Mouse (Mus musculus): Measurements from ENCODE around the gene Ddx17.

GRCm38 (mm10) chr15:79507055-79507828, 39.3 kb downstream of the Ddx17 start:
- no peak for TF ChIP-seq CTCF (IDR thresholded peaks at IDR 0.05; ENCODE audit: borderline replicate concordance, insufficient read depth, low read length)
- TF ChIP-seq POLR2A (IDR thresholded peaks at IDR 0.05; ENCODE audit: low read depth, low read length), result no peak
